Comparison of ENCODE assay signal across 9 mouse cellular contexts in the genomic region with DNA sequence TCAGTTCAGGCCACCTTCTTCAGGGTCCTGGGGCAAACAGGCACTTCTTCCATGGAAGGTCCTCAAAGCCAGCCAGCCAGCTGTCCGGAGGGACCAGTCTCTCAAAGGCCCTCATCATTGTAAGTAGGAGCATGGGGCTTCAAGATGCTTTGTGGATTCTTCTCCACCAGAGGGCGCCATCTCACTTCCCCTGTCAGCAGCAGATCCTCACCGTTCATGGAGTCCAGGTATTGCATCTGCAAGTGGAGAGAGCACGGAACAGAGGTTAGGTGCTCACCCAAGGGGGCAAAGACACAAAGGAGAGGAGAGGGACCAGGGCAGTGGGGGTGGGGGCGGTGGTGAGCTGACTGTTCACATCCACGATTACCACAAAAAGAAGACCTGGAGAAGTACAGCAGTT. TPM values are rescaled to one million over a fixed set of nuclear protein-coding genes. Genes with fewer than 3 reads are reported as not detected.
DNase-seq lines count a peak whose midpoint lies in the region; ATAC-seq and TF ChIP-seq lines count a peak whose summit lies in the region.
"Had no signal": no experiment of that assay in that cellular context is flagged by ENCODE, and none has a peak within 500 bp of the region (broad histone marks: within the 10 kb centered on the region; RNA-seq: fewer than 3 reads in every experiment).

No protein-coding gene starts in this region.

- H3K9me3 ChIP-seq in forebrain, embryonic 11.5 days (ENCODE audit: control insufficient read depth, low read length), result no peaks in the 10 kb centered on the region
- H3K9me3 ChIP-seq in forebrain, embryonic 16.5 days (ENCODE audit: control insufficient read depth, low read length), result no peaks in the 10 kb centered on the region
- H3K9me3 ChIP-seq in hindbrain, postnatal 0 days (ENCODE audit: low read length), result no peaks in the 10 kb centered on the region
- H3K9me3 ChIP-seq: neural tube, embryonic 12.5 days had no signal

- TF ChIP-seq POLR2A in small intestine, adult 2 months (IDR thresholded peaks at IDR 0.05; ENCODE audit: low read depth, low read length), result no peak

- no peaks in the 10 kb centered on the region; the same call in 1 of the 2 replicates for H3K36me3 ChIP-seq in forebrain, embryonic 11.5 days (ENCODE audit: control insufficient read depth, insufficient read depth, low read length)
- H3K36me3 ChIP-seq in forebrain, embryonic 16.5 days (ENCODE audit: control insufficient read depth, insufficient read depth), result peaks cover 3% of the 10 kb centered on the region; the same call in 1 of the 2 replicates
- peaks cover 32% of the 10 kb centered on the region for H3K36me3 ChIP-seq in hindbrain, postnatal 0 days (ENCODE audit: insufficient read depth, low read length)
- H3K36me3 ChIP-seq in small intestine, adult 2 months (ENCODE audit: control insufficient read depth, insufficient read depth, low read length), result peaks cover 45% of the 10 kb centered on the region

- WGBS in forebrain, embryonic 11.5 days, result 34% methylated on average over 6 of the region's 6 CpGs
- WGBS in forebrain, embryonic 16.5 days, result 29% methylated on average over 6 of the region's 6 CpGs
- WGBS in hindbrain, postnatal 0 days, result 33% methylated on average over 6 of the region's 6 CpGs
- WGBS in small intestine, adult 2 months, result 31% methylated on average over 6 of the region's 6 CpGs

- peak; percentile 96 for TF ChIP-seq CTCF in hindbrain, postnatal 0 days (IDR thresholded peaks at IDR 0.05; ENCODE audit: low read depth)
- TF ChIP-seq CTCF in small intestine, adult 2 months (IDR thresholded peaks at IDR 0.05; ENCODE audit: extremely low read depth, insufficient read length, insufficient replicate concordance, low read depth, low read length), result peak; percentile 89; the same call in 1 of the 2 replicates

- no peak overlapping the region for H3K27ac ChIP-seq in forebrain, embryonic 11.5 days (ENCODE audit: low read depth, low read length)
- no peak overlapping the region for H3K27ac ChIP-seq in forebrain, embryonic 16.5 days (ENCODE audit: low read length)
- H3K27ac ChIP-seq in hindbrain, postnatal 0 days, result no peak overlapping the region
- no peak overlapping the region for H3K27ac ChIP-seq in small intestine, adult 2 months (ENCODE audit: insufficient read depth, low read depth, low read length)
- H3K27ac ChIP-seq: neural tube, embryonic 12.5 days had no signal

- no peak overlapping the region for H3K9ac ChIP-seq in forebrain, embryonic 11.5 days (ENCODE audit: low read length)
- no peak overlapping the region for H3K9ac ChIP-seq in forebrain, embryonic 16.5 days (replicated peaks; ENCODE audit: low read depth, low read length)
- no peak overlapping the region for H3K9ac ChIP-seq in hindbrain, postnatal 0 days (replicated peaks; ENCODE audit: low read length)
- H3K9ac ChIP-seq: neural tube, embryonic 12.5 days had no signal

- no peak overlapping the region for H3K4me2 ChIP-seq in forebrain, embryonic 11.5 days (ENCODE audit: low read depth, low read length, severe bottlenecking)
- H3K4me2 ChIP-seq in forebrain, embryonic 16.5 days (ENCODE audit: low read length), result no peak overlapping the region
- H3K4me2 ChIP-seq in hindbrain, postnatal 0 days (ENCODE audit: low read depth, low read length), result no peak overlapping the region
- H3K4me2 ChIP-seq: neural tube, embryonic 12.5 days had no signal

- H3K4me1 ChIP-seq in forebrain, embryonic 11.5 days (replicated peaks; ENCODE audit: control insufficient read depth, insufficient read depth, low read length), result no peaks in the 10 kb centered on the region
- no peaks in the 10 kb centered on the region for H3K4me1 ChIP-seq in forebrain, embryonic 16.5 days (replicated peaks; ENCODE audit: control insufficient read depth, insufficient read depth, low read length)
- H3K4me1 ChIP-seq in hindbrain, postnatal 0 days (ENCODE audit: insufficient read depth, low read length), result no peaks in the 10 kb centered on the region
- no peaks in the 10 kb centered on the region for H3K4me1 ChIP-seq in small intestine, adult 2 months (ENCODE audit: control insufficient read depth, insufficient read depth, insufficient read length, low read length)
- H3K4me1 ChIP-seq: neural tube, embryonic 12.5 days had no signal

- DNase-seq in forebrain, embryonic 11.5 days (ENCODE audit: low spot score), result peak; percentile 88
- DNase-seq in c-Kit-positive CD71-positive TER-119-negative erythroid progenitor cells, embryonic 14.5 days (ENCODE audit: low read depth), result peak; percentile 71
- peak; percentile 86 for DNase-seq in forelimb bud, embryonic 11.5 days (ENCODE audit: low read depth, low spot score)
- DNase-seq in hindbrain, postnatal 0 days (ENCODE audit: low spot score), result peak; percentile 86
- DNase-seq in left cerebral cortex, adult 18-20 months (ENCODE audit: low spot score in 2 of 2), result peak; percentile 76 to 86
- peak; percentile 85 for DNase-seq in mesoderm, embryonic 11.5 days (ENCODE audit: low read depth, low spot score)

- no peak overlapping the region for H3K4me3 ChIP-seq in forebrain, embryonic 11.5 days (ENCODE audit: low read depth, low read length)
- no peak overlapping the region for H3K4me3 ChIP-seq in forebrain, embryonic 16.5 days (replicated peaks; ENCODE audit: low read length)
- H3K4me3 ChIP-seq in hindbrain, postnatal 0 days (ENCODE audit: low read length), result no peak overlapping the region
- no peak overlapping the region for H3K4me3 ChIP-seq in small intestine, adult 2 months (ENCODE audit: low read depth, low read length)
- H3K4me3 ChIP-seq: neural tube, embryonic 12.5 days had no signal

- ATAC-seq in forebrain, embryonic 11.5 days (replicated peaks; ENCODE audit: low FRiP score), result no peak
- no peak for ATAC-seq in forebrain, embryonic 16.5 days
- ATAC-seq in hindbrain, postnatal 0 days, result peak; percentile 48; the same call in 1 of the 2 replicates

- H3K27me3 ChIP-seq in forebrain, embryonic 11.5 days (ENCODE audit: control insufficient read depth, insufficient read depth, low read length), result no peaks in the 10 kb centered on the region
- no peaks in the 10 kb centered on the region for H3K27me3 ChIP-seq in forebrain, embryonic 16.5 days (replicated peaks; ENCODE audit: control insufficient read depth, insufficient read depth, low read length)
- H3K27me3 ChIP-seq in hindbrain, postnatal 0 days (ENCODE audit: insufficient read depth, low read length), result no peaks in the 10 kb centered on the region
- H3K27me3 ChIP-seq in small intestine, adult 2 months (ENCODE audit: control insufficient read depth, insufficient read depth, low read length), result no peaks in the 10 kb centered on the region
- H3K27me3 ChIP-seq: neural tube, embryonic 12.5 days had no signal

RNA-seq across cellular contexts. Expression of a gene that starts 13.6 kb away (rescaled TPM):
- 0.23 and 0.39 TPM in 2 replicates for polyA plus RNA-seq in forebrain, embryonic 11.5 days (2014; fragmentation: Nextera tagmentation; extraction: Ambion mirVana)
- 0.42 and 0.70 TPM in 2 replicates for polyA plus RNA-seq in forebrain, embryonic 16.5 days (2015; fragmentation: Nextera tagmentation; extraction: Ambion mirVana)
- total RNA-seq in hindbrain, postnatal 0 days (2014; rRNA removed), result not detected in 2 replicates
- polyA plus RNA-seq in hindbrain, postnatal 0 days (2015; fragmentation: Nextera tagmentation; extraction: Ambion mirVana), result 0.10 and 0.15 TPM in 2 replicates
- total RNA-seq in left cerebral cortex, adult 18-20 months (2021), result not detected
- polyA plus RNA-seq in small intestine, adult 2 months (2012; rRNA removed), result 0.34 and 0.89 TPM in 2 replicates

RNA-seq across cellular contexts. Expression of a gene that starts 21.6 kb away (rescaled TPM):
- polyA plus RNA-seq in forebrain, embryonic 11.5 days (2014; fragmentation: Nextera tagmentation; extraction: Ambion mirVana), result 164 and 198 TPM in 2 replicates
- 148 TPM in 2 replicates for polyA plus RNA-seq in forebrain, embryonic 16.5 days (2015; fragmentation: Nextera tagmentation; extraction: Ambion mirVana)
- 105 and 110 TPM in 2 replicates for total RNA-seq in hindbrain, postnatal 0 days (2014; rRNA removed)
- 138 and 144 TPM in 2 replicates for polyA plus RNA-seq in hindbrain, postnatal 0 days (2015; fragmentation: Nextera tagmentation; extraction: Ambion mirVana)
- total RNA-seq in left cerebral cortex, adult 18-20 months (2021), result 10 to 100 TPM; 73.3 to 82.5 TPM
- polyA plus RNA-seq in small intestine, adult 2 months (2012; rRNA removed), result 231 and 467 TPM in 2 replicates

RNA-seq across cellular contexts. Expression of a gene that starts 29.1 kb away (rescaled TPM):
- polyA plus RNA-seq in forebrain, embryonic 11.5 days (2014; fragmentation: Nextera tagmentation; extraction: Ambion mirVana), result 6.9 and 8.0 TPM in 2 replicates
- 31.0 and 35.2 TPM in 2 replicates for polyA plus RNA-seq in forebrain, embryonic 16.5 days (2015; fragmentation: Nextera tagmentation; extraction: Ambion mirVana)
- total RNA-seq in hindbrain, postnatal 0 days (2014; rRNA removed), result 31.9 and 35.4 TPM in 2 replicates
- polyA plus RNA-seq in hindbrain, postnatal 0 days (2015; fragmentation: Nextera tagmentation; extraction: Ambion mirVana), result 52.2 and 53.4 TPM in 2 replicates
- 10 to 100 TPM; 58.7 to 58.9 TPM for total RNA-seq in left cerebral cortex, adult 18-20 months (2021)
- polyA plus RNA-seq in small intestine, adult 2 months (2012; rRNA removed), result 23.6 and 38.3 TPM in 2 replicates
